Mouse (Mus musculus) midbrain, embryonic 11.5 days (tissue): ENCODE results near the gene Tk1. TPM values are rescaled to one million over a fixed set of nuclear protein-coding genes. Genes with fewer than 3 reads are reported as not detected.

Experiments
- ATAC-seq: fragments of 200-750 bp; cut with Nextera tagmentation; 2 replicates; pipeline ENCODE4 v1.8.0; 2017; ENCODE audit warnings: moderate TSS enrichment, moderate library complexity; ENCODE audit not compliant: low FRiP score
- DNase-seq: peaks from one replicate; pipeline ENCODE4 v3.0.0; 2015; ENCODE audit warnings: low spot score; ENCODE audit errors: missing footprints
- H3K27ac ChIP-seq: fragments of 300-500 bp; sonication (generic); 2 replicates; pipeline ENCODE4 v1.5.1; 2014; ENCODE audit warnings: low read depth, low read length
- H3K27me3 ChIP-seq: fragments of 300-500 bp; sonication (generic); 2 replicates; pipeline ENCODE4 v1.6.1; 2014; ENCODE audit warnings: mild to moderate bottlenecking, low read length, moderate library complexity, mixed read lengths; ENCODE audit not compliant: control insufficient read depth, insufficient read depth
- H3K36me3 ChIP-seq: fragments of 300-500 bp; sonication (generic); 2 replicates; pipeline ENCODE4 v1.6.1; 2014; ENCODE audit warnings: mild to moderate bottlenecking, low read length, moderate library complexity, mixed read lengths; ENCODE audit not compliant: control insufficient read depth, insufficient read depth
- H3K4me1 ChIP-seq: fragments of 300-500 bp; sonication (generic); 2 replicates; pipeline ENCODE4 v1.6.1; 2014; ENCODE audit warnings: low read length; ENCODE audit not compliant: control insufficient read depth, insufficient read depth
- H3K4me2 ChIP-seq: fragments of 300-500 bp; sonication (generic); 2 replicates; pipeline ENCODE4 v1.6.1; 2014; ENCODE audit warnings: mild to moderate bottlenecking, moderate library complexity
- H3K4me3 ChIP-seq: fragments of 300-500 bp; sonication (generic); 2 replicates; pipeline ENCODE4 v1.5.1; 2014; ENCODE audit warnings: low read depth, low read length
- H3K9ac ChIP-seq: fragments of 300-500 bp; sonication (generic); 2 replicates; pipeline ENCODE4 v1.6.1; 2014; ENCODE audit warnings: low read length
- H3K9me3 ChIP-seq: fragments of 300-500 bp; sonication (generic); 2 replicates; pipeline ENCODE4 v1.6.1; 2016; ENCODE audit warnings: low read length; ENCODE audit not compliant: control insufficient read depth
- WGBS: fragments of 180-500 bp; shearing (Covaris S2); extraction: QIAGEN DNeasy Blood & Tissue Kit; methylation state at CpG from one replicate; pipeline ENCODE4 v1.1.7; 2014; 5-methylcytosine and 5-hydroxymethylcytosine counted together
- polyA plus RNA-seq: library from polyadenylated mRNA; unstranded; fragments of >200 nt; fragmentation: Nextera tagmentation; extraction: Ambion mirVana; gene quantifications from 2 replicates; pipeline ENCODE4 v1.2.1, GENCODE M21; 2014

The Tk1 gene
- polyA plus RNA-seq, 1 experiment from 2014 or later = 87.1 TPM

- H3K27ac ChIP-seq = peak overlapping the region; percentile 47
- H3K4me1 ChIP-seq = peaks cover 17% of the 10 kb centered on the region
- H3K4me2 ChIP-seq = peak overlapping the region; percentile 53
- H3K9me3 ChIP-seq = no peaks in the 10 kb centered on the region
- H3K9ac ChIP-seq = no peak overlapping the region
- peak; percentile 87 for DNase-seq
- H3K36me3 ChIP-seq = no peaks in the 10 kb centered on the region
- peaks cover 47% of the 10 kb centered on the region for H3K27me3 ChIP-seq
- H3K4me3 ChIP-seq = no peak overlapping the region
- ATAC-seq = no peak
- 21% methylated on average over 18 of the region's 18 CpGs for WGBS
Measured at GRCm38 (mm10) chr11:117781199-117781821, 44.6 kb downstream of the Tk1 start.

GRCm38 (mm10) chr11:117780582-117781111 lies 45.2 kb downstream of the Tk1 start:
- H3K4me1 ChIP-seq = peaks cover 17% of the 10 kb centered on the region
- peak overlapping the region; percentile 53 for H3K4me2 ChIP-seq
- peak overlapping the region; percentile 65 for H3K9ac ChIP-seq
- H3K27me3 ChIP-seq = peaks cover 47% of the 10 kb centered on the region
- 3% methylated on average over 19 of the region's 19 CpGs for WGBS
- peak overlapping the region; percentile 30 for H3K4me3 ChIP-seq
- ATAC-seq (peak; percentile 28), DNase-seq (peak; percentile 92)
- no peak overlapping the region for H3K27ac ChIP-seq
- no peaks in the 10 kb centered on the region for H3K36me3 ChIP-seq
- no peaks in the 10 kb centered on the region for H3K9me3 ChIP-seq

- Histone ChIP-seq H3K27ac (peak overlapping the region; percentile 57), H3K4me2 (peak overlapping the region; percentile 53), H3K36me3 (no peaks in the 10 kb centered on the region), H3K9me3 (no peaks in the 10 kb centered on the region), H3K4me1 (peaks cover 17% of the 10 kb centered on the region), H3K9ac (peak overlapping the region; percentile 65), H3K4me3 (peak overlapping the region; percentile 30), H3K27me3 (peaks cover 47% of the 10 kb centered on the region)
- WGBS = under 1% methylated on average over 15 of the region's 17 CpGs
- no peak for DNase-seq
- ATAC-seq = no peak
Measured at GRCm38 (mm10) chr11:117780199-117780515, 45.7 kb downstream of the Tk1 start.

GRCm38 (mm10) chr11:117779434-117780198 lies 46.3 kb downstream of the Tk1 start:
- Histone ChIP-seq H3K27me3 (peaks cover 44% of the 10 kb centered on the region), H3K27ac (peak overlapping the region; percentile 57), H3K4me1 (peaks cover 17% of the 10 kb centered on the region), H3K4me2 (peak overlapping the region; percentile 53), H3K9ac (peak overlapping the region; percentile 65), H3K4me3 (peak overlapping the region; percentile 30), H3K36me3 (no peaks in the 10 kb centered on the region), H3K9me3 (no peaks in the 10 kb centered on the region)
- WGBS = 6% methylated on average over 38 of the region's 38 CpGs
- peak; percentile 49 for ATAC-seq
- DNase-seq = peak; percentile 96

- peak overlapping the region; percentile 25; the same call in 1 of the 2 replicates for H3K27ac ChIP-seq
- 72% methylated on average over 12 of the region's 12 CpGs for WGBS
- DNase-seq = no peak
- H3K9me3 ChIP-seq = no peaks in the 10 kb centered on the region
- H3K4me2 ChIP-seq = peak overlapping the region; percentile 53
- peaks cover 41% of the 10 kb centered on the region for H3K27me3 ChIP-seq
- peaks cover 17% of the 10 kb centered on the region for H3K4me1 ChIP-seq
- H3K4me3 ChIP-seq = peak overlapping the region; percentile 30; the same call in 1 of the 2 replicates
- H3K36me3 ChIP-seq = no peaks in the 10 kb centered on the region
- H3K9ac ChIP-seq = peak overlapping the region; percentile 65
- ATAC-seq = no peak
Measured at GRCm38 (mm10) chr11:117778851-117779433, 47.0 kb downstream of the Tk1 start.

GRCm38 (mm10) chr11:117778031-117778430 lies 47.9 kb downstream of the Tk1 start:
- Histone ChIP-seq H3K27me3 (peaks cover 32% of the 10 kb centered on the region), H3K4me3 (no peak overlapping the region), H3K9ac (no peak overlapping the region), H3K27ac (no peak overlapping the region), H3K9me3 (no peaks in the 10 kb centered on the region), H3K36me3 (peaks cover under 1% of the 10 kb centered on the region; the same call in 1 of the 2 replicates), H3K4me1 (peaks cover 17% of the 10 kb centered on the region), H3K4me2 (no peak overlapping the region)
- WGBS = 92% methylated on average over 11 of the region's 11 CpGs
- no peak for DNase-seq
- no peak for ATAC-seq

GRCm38 (mm10) chr11:117777111-117777510 lies 48.8 kb downstream of the Tk1 start:
- Histone ChIP-seq H3K27me3 (peaks cover 23% of the 10 kb centered on the region), H3K4me1 (peaks cover 17% of the 10 kb centered on the region), H3K36me3 (peaks cover 2% of the 10 kb centered on the region; the same call in 1 of the 2 replicates), H3K27ac (no peak overlapping the region), H3K4me2 (no peak overlapping the region), H3K4me3 (no peak overlapping the region), H3K9ac (no peak overlapping the region), H3K9me3 (no peaks in the 10 kb centered on the region)
- DNase-seq (no peak), ATAC-seq (no peak)
- 95% methylated on average over 5 of the region's 5 CpGs for WGBS

GRCm38 (mm10) chr11:117776085-117776792 lies 49.7 kb downstream of the Tk1 start:
- Histone ChIP-seq H3K4me1 (peaks cover 17% of the 10 kb centered on the region), H3K27ac (no peak overlapping the region), H3K27me3 (peaks cover 14% of the 10 kb centered on the region), H3K4me2 (no peak overlapping the region), H3K4me3 (no peak overlapping the region), H3K9me3 (no peaks in the 10 kb centered on the region), H3K9ac (no peak overlapping the region), H3K36me3 (peaks cover 2% of the 10 kb centered on the region; the same call in 1 of the 2 replicates)
- no peak for ATAC-seq
- no peak for DNase-seq
- 91% methylated on average over 14 of the region's 14 CpGs for WGBS
